Mouse (Mus musculus) midbrain, embryonic 14.5 days (tissue): ENCODE data around the gene Cyp4x1. TPM values are rescaled to one million over a fixed set of nuclear protein-coding genes. Genes with fewer than 3 reads are reported as not detected.

ENCODE experiments used
- ATAC-seq: fragments of 200-750 bp; cut with Nextera tagmentation; 2 replicates; pipeline ENCODE4 v1.8.0; 2017; ENCODE audit warnings: moderate number of reproducible peaks, moderate library complexity; ENCODE audit not compliant: low FRiP score, low TSS enrichment
- DNase-seq: peaks from one replicate; pipeline ENCODE4 v3.0.0-alpha.2; 2015
- H3K27ac ChIP-seq: fragments of 300-500 bp; sonication (generic); replicated peaks from 2 replicates; pipeline ENCODE4 v1.5.1; 2014; ENCODE audit warnings: mild to moderate bottlenecking, low read depth, low read length, moderate library complexity
- H3K27me3 ChIP-seq: fragments of 300-500 bp; sonication (generic); 2 replicates; pipeline ENCODE4 v1.6.1; 2014; ENCODE audit warnings: low read length, control low read depth, mixed read lengths; ENCODE audit not compliant: control insufficient read depth, insufficient read depth
- H3K36me3 ChIP-seq: fragments of 300-500 bp; sonication (generic); 2 replicates; pipeline ENCODE4 v1.6.1; 2014; ENCODE audit warnings: low read length, control low read depth; ENCODE audit not compliant: control insufficient read depth, insufficient read depth
- H3K4me1 ChIP-seq: fragments of 300-500 bp; sonication (generic); 2 replicates; pipeline ENCODE4 v1.6.1; 2014; ENCODE audit warnings: mild to moderate bottlenecking, antibody characterized with exemption, low read length, control low read depth; ENCODE audit not compliant: control insufficient read depth, insufficient read depth
- H3K4me2 ChIP-seq: fragments of 300-500 bp; sonication (generic); 2 replicates; pipeline ENCODE4 v1.6.1; 2014; ENCODE audit warnings: mild to moderate bottlenecking, low read length, moderate library complexity
- H3K4me3 ChIP-seq: fragments of 300-500 bp; sonication (generic); replicated peaks from 2 replicates; pipeline ENCODE4 v1.5.1; 2014; ENCODE audit warnings: low read depth, low read length
- H3K9ac ChIP-seq: fragments of 300-500 bp; sonication (generic); replicated peaks from 2 replicates; pipeline ENCODE4 v1.6.1; 2014; ENCODE audit warnings: mild to moderate bottlenecking, low read length, moderate library complexity
- H3K9me3 ChIP-seq: fragments of 300-500 bp; sonication (generic); 2 replicates; pipeline ENCODE4 v1.6.1; 2016; ENCODE audit warnings: low read length, control low read depth, mixed read lengths; ENCODE audit not compliant: control insufficient read depth
- WGBS: fragments of 180-500 bp; shearing (Covaris S2); extraction: QIAGEN DNeasy Blood & Tissue Kit; methylation state at CpG from one replicate; pipeline ENCODE4 v1.1.7; 2014; 5-methylcytosine and 5-hydroxymethylcytosine counted together
- polyA plus RNA-seq: library from polyadenylated mRNA; unstranded; fragments of >200 nt; fragmentation: Nextera tagmentation; extraction: Ambion mirVana; gene quantifications from 2 replicates; pipeline ENCODE4 v1.2.1, GENCODE M21; 2014

Cyp4x1 gene
- polyA plus RNA-seq, 1 experiment from 2014 or later = 10.8 TPM

DNA sequence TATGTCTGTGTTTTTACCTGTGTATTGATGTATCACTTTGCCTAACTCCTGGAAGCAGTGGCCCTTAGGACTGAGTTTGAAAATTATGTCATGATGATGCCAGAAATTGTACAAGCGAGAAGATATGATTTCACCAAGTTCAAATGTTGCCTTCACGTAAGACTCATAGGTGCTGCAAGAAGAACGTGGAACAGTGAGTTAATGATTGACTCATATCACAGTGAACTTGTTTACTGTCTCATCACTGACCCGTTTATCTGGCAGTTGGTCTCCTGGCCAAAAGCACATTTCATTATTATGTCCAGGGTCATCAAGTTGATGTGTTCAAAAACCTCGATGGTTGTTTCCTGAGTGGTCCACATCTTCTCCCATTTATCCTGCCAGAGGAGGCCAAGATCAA lies 12.5 kb downstream of the Cyp4x1 start:
- Histone ChIP-seq H3K36me3 (no peaks in the 10 kb centered on the region), H3K4me3 (no peak overlapping the region), H3K9me3 (no peaks in the 10 kb centered on the region), H3K27ac (no peak overlapping the region), H3K4me2 (no peak overlapping the region), H3K4me1 (no peaks in the 10 kb centered on the region), H3K9ac (no peak overlapping the region), H3K27me3 (no peaks in the 10 kb centered on the region)
- ATAC-seq (no peak), DNase-seq (no peak)
- WGBS = 87% methylated on average over 5 of the region's 5 CpGs

DNA sequence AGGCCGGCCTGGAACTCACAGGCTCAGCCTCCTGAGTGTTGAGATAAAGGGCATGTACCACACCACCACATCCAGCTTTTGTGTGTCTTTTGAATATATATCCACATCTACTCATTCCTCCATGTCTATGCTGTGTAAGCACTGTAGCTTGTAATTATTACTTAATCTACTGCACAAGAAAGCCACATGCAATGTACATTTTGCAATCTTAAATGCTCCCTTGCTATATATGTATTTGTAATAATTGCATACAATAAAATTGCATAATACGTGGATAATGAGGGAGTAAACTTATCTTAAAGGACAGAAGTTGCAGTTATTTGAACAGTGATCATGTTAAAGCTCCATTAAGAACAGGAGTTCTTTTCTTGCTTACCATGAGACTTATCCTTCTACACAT lies 12.9 kb downstream of the Cyp4x1 start:
- 85% methylated on average over 2 of the region's 2 CpGs for WGBS
- no peaks in the 10 kb centered on the region for H3K27me3 ChIP-seq
- H3K4me2 ChIP-seq = no peak overlapping the region
- H3K27ac ChIP-seq = no peak overlapping the region
- H3K4me1 ChIP-seq = no peaks in the 10 kb centered on the region
- H3K4me3 ChIP-seq = no peak overlapping the region
- H3K36me3 ChIP-seq = no peaks in the 10 kb centered on the region
- DNase-seq (no peak), ATAC-seq (no peak)
- no peaks in the 10 kb centered on the region for H3K9me3 ChIP-seq
- H3K9ac ChIP-seq = no peak overlapping the region

DNA sequence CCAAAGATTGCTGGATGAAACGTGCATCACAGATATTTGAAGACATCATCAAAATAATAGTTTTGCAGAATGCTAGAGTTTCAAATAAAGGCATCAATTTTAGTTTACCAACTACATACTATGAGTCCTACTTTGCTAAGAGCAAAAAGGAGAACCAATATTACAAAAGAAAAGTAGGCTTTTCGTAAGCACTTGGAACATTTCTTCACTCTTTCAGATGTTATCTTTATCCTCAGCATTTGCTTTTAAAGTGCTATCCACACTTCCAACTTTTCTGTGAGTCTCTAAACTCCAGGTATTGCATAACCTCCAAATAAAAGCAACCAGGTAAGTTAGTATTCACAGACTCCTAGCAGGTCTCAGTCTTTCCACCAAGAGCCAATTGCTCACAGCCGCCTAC lies 14.4 kb downstream of the Cyp4x1 start:
- H3K9me3 ChIP-seq = no peaks in the 10 kb centered on the region
- H3K27ac ChIP-seq = no peak overlapping the region
- H3K4me1 ChIP-seq = no peaks in the 10 kb centered on the region
- H3K4me3 ChIP-seq = no peak overlapping the region
- WGBS = 90% methylated on average over 3 of the region's 3 CpGs
- DNase-seq = no peak
- no peaks in the 10 kb centered on the region for H3K36me3 ChIP-seq
- H3K4me2 ChIP-seq = no peak overlapping the region
- no peak overlapping the region for H3K9ac ChIP-seq
- no peaks in the 10 kb centered on the region for H3K27me3 ChIP-seq
- ATAC-seq = no peak

DNA sequence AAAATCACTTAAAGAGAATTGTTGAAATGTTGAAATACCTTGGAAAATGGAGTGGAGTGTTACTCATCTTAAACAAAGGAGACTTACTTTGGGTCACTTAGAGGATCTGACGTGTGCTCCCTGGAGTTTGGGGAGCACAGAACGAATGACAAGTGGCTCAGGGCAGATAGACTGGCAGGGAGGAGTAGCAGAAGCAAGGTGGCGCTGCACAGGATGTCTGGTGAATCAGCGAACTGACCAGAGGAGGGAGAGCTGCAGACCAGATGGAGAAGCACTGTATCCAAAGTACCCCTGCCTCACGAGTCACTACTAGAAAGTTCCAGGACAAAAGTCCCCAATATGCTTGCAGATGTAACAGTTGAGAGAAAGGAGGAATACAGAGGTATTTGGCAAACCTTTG lies 20.8 kb downstream of the Cyp4x1 start:
- ATAC-seq (no peak), DNase-seq (no peak)
- no peak overlapping the region for H3K27ac ChIP-seq
- H3K4me2 ChIP-seq = no peak overlapping the region
- H3K4me3 ChIP-seq = no peak overlapping the region
- H3K27me3 ChIP-seq = no peaks in the 10 kb centered on the region
- 26% methylated on average over 5 of the region's 5 CpGs for WGBS
- H3K9ac ChIP-seq = no peak overlapping the region
- H3K9me3 ChIP-seq = no peaks in the 10 kb centered on the region
- H3K4me1 ChIP-seq = no peaks in the 10 kb centered on the region
- H3K36me3 ChIP-seq = no peaks in the 10 kb centered on the region

DNA sequence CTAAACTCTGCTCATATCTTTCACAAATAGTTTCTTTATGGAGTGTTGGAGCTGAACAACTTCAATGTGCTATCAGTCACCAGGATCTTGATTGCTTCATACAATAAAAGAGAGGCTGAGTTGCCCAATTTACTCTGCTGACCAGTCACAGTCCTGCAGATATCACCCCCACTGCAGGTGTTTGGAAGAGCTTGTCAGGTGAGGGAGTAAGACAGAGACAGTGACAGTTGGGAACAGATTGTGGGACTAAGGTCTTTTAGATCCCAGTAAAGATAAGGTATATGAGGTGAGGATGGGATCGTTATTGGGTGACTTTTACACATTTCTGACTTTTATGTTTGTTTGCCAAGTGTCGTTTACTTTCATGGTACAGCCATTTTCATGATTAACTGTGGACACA lies 22.9 kb downstream of the Cyp4x1 start:
- no peaks in the 10 kb centered on the region for H3K9me3 ChIP-seq
- no peaks in the 10 kb centered on the region for H3K4me1 ChIP-seq
- H3K4me3 ChIP-seq = no peak overlapping the region
- H3K9ac ChIP-seq = no peak overlapping the region
- H3K27ac ChIP-seq = no peak overlapping the region
- no peaks in the 10 kb centered on the region for H3K27me3 ChIP-seq
- 72% methylated on average over 2 of the region's 2 CpGs for WGBS
- no peaks in the 10 kb centered on the region for H3K36me3 ChIP-seq
- ATAC-seq = no peak
- no peak for DNase-seq
- H3K4me2 ChIP-seq = no peak overlapping the region

DNA sequence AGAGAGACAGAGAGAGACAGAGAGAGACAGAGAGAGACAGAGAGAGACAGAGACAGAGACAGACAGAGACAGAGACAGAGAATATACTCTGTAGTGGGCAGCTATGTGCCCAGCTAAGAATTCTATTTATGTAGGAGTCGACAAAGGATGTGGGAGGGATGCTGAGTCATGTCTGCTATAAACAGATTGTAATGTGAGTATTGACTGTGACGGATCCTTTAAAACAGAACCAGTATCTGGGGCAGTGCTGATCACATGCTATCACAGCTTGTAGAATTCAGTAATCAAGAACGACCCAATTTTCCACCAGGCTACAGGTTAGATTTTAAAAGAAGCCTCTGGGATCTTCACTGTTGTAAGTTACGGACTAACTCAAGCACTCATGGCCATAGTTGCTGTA lies 30.6 kb downstream of the Cyp4x1 start:
- Histone ChIP-seq H3K4me1 (no peaks in the 10 kb centered on the region), H3K4me2 (no peak overlapping the region), H3K9ac (no peak overlapping the region), H3K27me3 (no peaks in the 10 kb centered on the region), H3K36me3 (no peaks in the 10 kb centered on the region), H3K9me3 (no peaks in the 10 kb centered on the region), H3K4me3 (no peak overlapping the region), H3K27ac (no peak overlapping the region)
- DNase-seq (no peak), ATAC-seq (no peak)
- WGBS = 76% methylated on average over 4 of the region's 4 CpGs

DNA sequence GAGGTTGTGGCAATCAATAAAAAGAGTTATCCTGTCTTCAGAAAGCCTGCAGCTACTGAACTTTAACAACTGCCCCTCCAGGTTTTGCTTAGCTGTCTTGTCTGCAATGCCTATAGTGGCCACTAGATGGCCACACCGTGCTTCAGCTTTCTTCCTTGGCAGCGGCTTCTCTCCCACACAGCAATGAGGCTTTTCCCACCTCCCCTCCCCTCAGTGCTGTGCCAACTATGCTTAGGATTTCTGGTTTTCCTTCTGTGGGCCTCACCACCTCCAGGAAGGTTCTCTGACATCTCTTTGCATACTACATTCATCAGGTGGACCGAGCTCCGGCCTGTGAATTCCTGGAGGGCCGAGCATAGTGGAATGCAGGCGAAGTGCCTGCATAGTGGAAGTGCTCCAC lies 32.4 kb downstream of the Cyp4x1 start:
- Histone ChIP-seq H3K9me3 (no peaks in the 10 kb centered on the region), H3K27me3 (no peaks in the 10 kb centered on the region), H3K36me3 (no peaks in the 10 kb centered on the region), H3K4me1 (peaks cover 4% of the 10 kb centered on the region; the same call in 1 of the 2 replicates), H3K4me2 (no peak overlapping the region), H3K4me3 (no peak overlapping the region), H3K27ac (no peak overlapping the region), H3K9ac (no peak overlapping the region)
- DNase-seq (peak; percentile 89), ATAC-seq (peak; percentile 57)
- WGBS = 41% methylated on average over 6 of the region's 6 CpGs

DNA sequence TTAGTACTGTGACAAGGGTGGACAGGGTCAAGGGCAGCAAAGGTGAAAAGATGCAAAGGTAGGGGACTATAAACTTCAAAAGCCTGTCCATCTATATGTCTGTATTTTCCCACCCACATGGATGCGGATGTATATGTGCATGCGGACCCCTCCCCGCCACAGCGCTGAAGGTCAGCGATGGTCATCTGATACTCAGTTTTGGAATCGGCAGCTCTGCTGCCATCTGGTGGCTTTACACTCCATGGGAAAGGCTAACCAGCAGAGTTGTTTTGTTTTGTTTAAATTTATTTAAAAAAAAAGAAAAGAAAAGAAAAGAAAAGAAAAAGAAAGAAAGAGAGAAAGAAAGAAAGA lies 37.0 kb downstream of the Cyp4x1 start:
- H3K36me3 ChIP-seq = no peaks in the 10 kb centered on the region
- H3K4me2 ChIP-seq = peak overlapping the region; percentile 49
- H3K27ac ChIP-seq = no peak overlapping the region
- under 1% methylated on average over 6 of the region's 6 CpGs for WGBS
- DNase-seq (peak; percentile 79), ATAC-seq (no peak)
- peaks cover 11% of the 10 kb centered on the region; the same call in 1 of the 2 replicates for H3K4me1 ChIP-seq
- peaks cover 2% of the 10 kb centered on the region; the same call in 1 of the 2 replicates for H3K27me3 ChIP-seq
- H3K4me3 ChIP-seq = peak overlapping the region; percentile 9; the same call in 1 of the 2 replicates
- H3K9ac ChIP-seq = no peak overlapping the region; the same call in 1 of the 2 replicates
- no peaks in the 10 kb centered on the region for H3K9me3 ChIP-seq

DNA sequence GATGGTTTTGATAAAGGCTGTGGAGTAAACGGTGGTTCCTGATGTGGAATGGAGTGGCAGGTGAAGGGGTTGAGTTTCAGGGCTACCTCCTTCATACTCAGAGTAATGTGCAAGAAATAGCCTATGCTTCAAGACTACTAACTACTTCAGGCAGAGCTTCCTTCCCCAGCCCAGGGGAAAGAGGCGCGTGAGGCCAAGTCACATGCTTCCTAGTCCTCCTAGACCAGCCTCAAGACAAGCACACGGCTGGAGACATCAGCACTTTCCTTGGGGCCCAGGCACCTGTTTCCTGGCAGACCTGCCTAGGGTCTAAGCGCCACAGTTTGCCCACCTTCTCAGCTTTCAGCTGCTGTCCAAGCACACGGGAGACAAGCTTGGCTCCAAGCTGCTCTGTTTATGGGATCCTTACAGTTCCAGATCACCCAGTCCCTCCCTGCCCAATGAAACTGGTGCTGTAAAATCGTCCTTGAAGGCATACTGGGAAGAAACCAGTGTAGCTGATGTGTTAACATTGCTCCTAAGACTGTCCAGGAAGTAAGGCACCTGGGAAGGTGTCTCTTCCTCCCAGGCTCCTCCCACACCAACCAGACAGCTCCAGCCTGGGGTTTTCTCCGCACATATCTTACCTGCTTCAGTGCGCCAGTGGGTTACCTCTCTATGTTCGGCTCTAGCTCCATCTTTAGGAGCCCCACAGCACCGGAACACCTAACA lies 37.5 kb downstream of the Cyp4x1 start:
- Histone ChIP-seq H3K27me3 (peaks cover 2% of the 10 kb centered on the region; the same call in 1 of the 2 replicates), H3K4me1 (peaks cover 11% of the 10 kb centered on the region; the same call in 1 of the 2 replicates), H3K9ac (no peak overlapping the region; the same call in 1 of the 2 replicates), H3K27ac (0 out of 2 replicates have a peak overlapping the region, but pooled peaks have one; percentile 32), H3K4me2 (peak overlapping the region; percentile 76), H3K9me3 (no peaks in the 10 kb centered on the region), H3K36me3 (no peaks in the 10 kb centered on the region), H3K4me3 (peak overlapping the region; percentile 9; the same call in 1 of the 2 replicates)
- 18% methylated on average over 11 of the region's 11 CpGs for WGBS
- DNase-seq (no peak), ATAC-seq (no peak)
